Mouse (Mus musculus): ENCODE measurements around the gene Gas6.

- TF ChIP-seq EP300 (IDR thresholded peaks at IDR 0.05) (no peak), CTCF (IDR thresholded peaks at IDR 0.05) (no peak)
Measured at GRCm38 (mm10) chr8:13442152-13442551, 52.1 kb downstream of the Gas6 start.
